Mouse (Mus musculus) embryonic fibroblast, embryonic 13.5 days (primary cell): ENCODE data around the gene Ppm1e. TPM values are rescaled to one million over a fixed set of nuclear protein-coding genes. Genes with fewer than 3 reads are reported as not detected.

Experiments used
- H3K27ac ChIP-seq: 2 replicates; pipeline ENCODE4 v1.5.1; 2012; ENCODE audit warnings: low read length, control low read depth, inconsistent platforms; ENCODE audit not compliant: insufficient read depth
- H3K4me1 ChIP-seq: 2 replicates; pipeline ENCODE4 v1.6.1; 2011; ENCODE audit warnings: low read length; ENCODE audit not compliant: control insufficient read depth, insufficient read depth
- H3K4me3 ChIP-seq: 2 replicates; pipeline ENCODE4 v1.5.1; 2011; ENCODE audit warnings: mild to moderate bottlenecking, control low read depth, low read length; ENCODE audit not compliant: insufficient read depth
- CTCF ChIP-seq: IDR thresholded peaks from 2 replicates; pipeline ENCODE4 v1.5.1; 2011; ENCODE audit warnings: mild to moderate bottlenecking, control low read depth, low read length, moderate library complexity, borderline replicate concordance; ENCODE audit not compliant: insufficient read depth
- POLR2A ChIP-seq: IDR thresholded peaks from 2 replicates; pipeline ENCODE4 v1.6.1; 2011; ENCODE audit warnings: low read depth, mild to moderate bottlenecking, control low read depth, low read length, moderate library complexity
- polyA plus RNA-seq: library from polyadenylated mRNA; stranded (reverse); fragments of >200 nt; gene quantifications from 2 replicates; pipeline ENCODE4 v1.2.4, GENCODE M21; 2011; ENCODE audit warnings: low read depth; ENCODE audit not compliant: missing spikeins, insufficient read length

Ppm1e gene
- polyA plus RNA-seq, 1 experiment = 1.4 TPM

DNA sequence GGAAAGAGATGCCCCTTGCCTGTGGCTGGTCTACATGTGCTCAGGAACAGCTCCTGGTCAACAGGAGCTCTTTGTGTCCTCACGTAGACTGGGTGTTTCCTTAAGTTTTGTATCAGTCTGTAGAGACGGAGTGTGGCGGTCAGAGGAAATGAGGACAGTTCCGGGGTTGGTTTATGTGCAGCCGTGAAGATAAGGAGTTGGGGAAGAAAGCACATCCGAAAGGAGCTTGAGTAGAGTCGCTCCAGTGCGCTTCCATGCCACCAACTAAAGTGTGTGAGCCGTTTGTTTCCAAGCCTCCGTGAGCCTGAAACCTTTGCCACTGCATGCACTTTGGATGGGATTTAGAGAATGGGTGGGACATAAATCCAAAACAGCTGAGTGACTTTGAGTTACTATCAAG is 99.0 kb downstream of the Ppm1e start:
- no peak overlapping the region for H3K27ac ChIP-seq
- H3K4me3 ChIP-seq = no peak overlapping the region
- TF ChIP-seq POLR2A (no peak), CTCF (no peak)
- H3K4me1 ChIP-seq = no peaks in the 10 kb centered on the region

GRCm38 (mm10) chr11:87257282-87257681 is 101.5 kb downstream of the Ppm1e start:
- no peak overlapping the region for H3K27ac ChIP-seq
- TF ChIP-seq POLR2A (no peak), CTCF (no peak)
- H3K4me3 ChIP-seq = no peak overlapping the region
- no peaks in the 10 kb centered on the region for H3K4me1 ChIP-seq

GRCm38 (mm10) chr11:87254149-87254548 is 104.7 kb downstream of the Ppm1e start:
- Histone ChIP-seq H3K27ac (no peak overlapping the region), H3K4me3 (no peak overlapping the region), H3K4me1 (no peaks in the 10 kb centered on the region)
- no peak for TF ChIP-seq POLR2A

GRCm38 (mm10) chr11:87253294-87253693 is 105.5 kb downstream of the Ppm1e start:
- Histone ChIP-seq H3K4me3 (no peak overlapping the region), H3K4me1 (no peaks in the 10 kb centered on the region), H3K27ac (no peak overlapping the region)
- no peak for TF ChIP-seq CTCF
- no peak for TF ChIP-seq POLR2A

GRCm38 (mm10) chr11:87250132-87250531 is 108.7 kb downstream of the Ppm1e start:
- TF ChIP-seq CTCF (no peak), POLR2A (no peak)
- H3K4me1 ChIP-seq = no peaks in the 10 kb centered on the region
- no peak overlapping the region for H3K27ac ChIP-seq
- H3K4me3 ChIP-seq = no peak overlapping the region

- Histone ChIP-seq H3K4me3 (no peak overlapping the region), H3K27ac (no peak overlapping the region), H3K4me1 (no peaks in the 10 kb centered on the region)
- no peak for TF ChIP-seq CTCF
- no peak for TF ChIP-seq POLR2A
Measured at GRCm38 (mm10) chr11:87247494-87247866, 111.3 kb downstream of the Ppm1e start.

- Histone ChIP-seq H3K4me3 (no peak overlapping the region), H3K27ac (no peak overlapping the region), H3K4me1 (no peaks in the 10 kb centered on the region)
- no peak for TF ChIP-seq CTCF
- TF ChIP-seq POLR2A = no peak
Measured at GRCm38 (mm10) chr11:87246724-87247493, 111.9 kb downstream of the Ppm1e start.

DNA sequence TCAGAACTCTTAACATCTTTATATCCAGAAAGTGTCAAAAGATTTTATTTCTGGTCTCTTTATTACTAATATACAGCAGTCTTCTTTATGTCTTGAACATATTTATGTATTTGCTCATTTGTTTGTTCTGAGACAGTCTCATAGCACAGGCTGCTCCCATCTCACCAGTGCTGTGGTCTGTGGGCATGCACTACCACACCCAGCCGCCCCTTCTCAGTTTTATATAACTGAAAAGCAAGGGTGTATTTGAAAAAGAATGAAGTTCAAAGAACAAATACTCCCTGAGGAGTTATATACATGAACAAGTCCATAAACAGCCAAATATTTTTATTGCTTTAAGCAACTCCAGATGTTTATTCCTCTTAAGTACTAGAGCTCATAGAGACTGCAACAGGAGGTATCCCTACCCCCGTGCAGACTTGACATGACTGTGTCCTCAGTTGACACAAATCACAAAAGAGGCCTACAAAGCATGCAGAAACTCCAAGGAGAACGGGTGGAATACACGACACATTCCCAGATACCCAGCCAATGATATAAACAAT is 112.6 kb downstream of the Ppm1e start:
- no peak overlapping the region for H3K4me3 ChIP-seq
- TF ChIP-seq CTCF (no peak), POLR2A (no peak)
- no peaks in the 10 kb centered on the region for H3K4me1 ChIP-seq
- H3K27ac ChIP-seq = no peak overlapping the region

- no peak for TF ChIP-seq POLR2A
- no peak for TF ChIP-seq CTCF
Measured at GRCm38 (mm10) chr11:87245171-87245840, 113.5 kb downstream of the Ppm1e start.

DNA sequence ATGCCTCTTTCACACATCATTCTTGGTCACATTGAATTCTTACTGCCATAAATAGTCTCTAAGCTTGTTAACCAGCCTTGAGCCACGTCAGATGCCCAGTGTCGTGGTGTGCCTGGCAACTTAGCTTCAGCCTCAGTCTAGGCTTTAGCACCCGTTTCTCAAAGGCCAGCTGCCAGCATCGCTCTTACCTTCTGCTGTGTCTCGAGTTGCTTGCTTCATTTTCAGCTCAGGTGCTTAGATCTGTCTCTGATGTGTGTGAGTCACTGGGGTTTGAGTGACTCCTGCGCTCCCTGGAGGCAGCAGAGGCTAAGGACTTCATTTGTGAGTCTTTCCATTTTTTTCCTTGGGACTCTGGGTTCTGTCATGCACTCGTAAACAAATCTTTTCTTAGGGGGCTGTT is 117.6 kb downstream of the Ppm1e start:
- Histone ChIP-seq H3K4me3 (no peak overlapping the region), H3K27ac (no peak overlapping the region), H3K4me1 (no peaks in the 10 kb centered on the region)
- TF ChIP-seq CTCF (no peak), POLR2A (no peak)

More at GRCm38 (mm10) chr11:87245171-87245840, 113.5 kb downstream of the Ppm1e start:
- no peak overlapping the region for H3K4me3 ChIP-seq
- no peaks in the 10 kb centered on the region for H3K4me1 ChIP-seq
- no peak overlapping the region for H3K27ac ChIP-seq
